Mouse (Mus musculus) lung, postnatal 0 days (tissue): ENCODE measurements around the gene Card10. TPM values are rescaled to one million over a fixed set of nuclear protein-coding genes. Genes with fewer than 3 reads are reported as not detected.

Experiments
- ATAC-seq: fragments of 200-750 bp; cut with Nextera tagmentation; 2 replicates; pipeline ENCODE4 v1.8.0; 2017; ENCODE audit warnings: moderate library complexity
- DNase-seq: peaks from one replicate; pipeline ENCODE4 v3.0.0-alpha.2; 2016; ENCODE audit warnings: low spot score
- H3K27ac ChIP-seq: fragments of 300-500 bp; sonication (generic); 2 replicates; pipeline ENCODE4 v1.5.1; 2014; ENCODE audit warnings: antibody characterized with exemption, mild to moderate bottlenecking, low read length, mixed read lengths
- H3K27me3 ChIP-seq: fragments of 300-500 bp; sonication (generic); replicated peaks from 2 replicates; pipeline ENCODE4 v1.6.1; 2014; ENCODE audit warnings: low read length, mixed read lengths; ENCODE audit not compliant: insufficient read depth
- H3K36me3 ChIP-seq: fragments of 300-500 bp; sonication (generic); 2 replicates; pipeline ENCODE4 v1.6.1; 2014; ENCODE audit warnings: low read length, mixed read lengths; ENCODE audit not compliant: insufficient read depth
- H3K4me1 ChIP-seq: fragments of 300-500 bp; sonication (generic); 2 replicates; pipeline ENCODE4 v1.6.1; 2014; ENCODE audit warnings: antibody characterized with exemption, low read depth, low read length, mixed read lengths; ENCODE audit not compliant: insufficient read depth
- H3K4me2 ChIP-seq: fragments of 300-500 bp; sonication (generic); replicated peaks from 2 replicates; pipeline ENCODE4 v1.6.1; 2014; ENCODE audit warnings: low read depth, mild to moderate bottlenecking, low read length, moderate library complexity, mixed read lengths
- H3K4me3 ChIP-seq: fragments of 300-500 bp; sonication (generic); 2 replicates; pipeline ENCODE4 v1.5.1; 2014; ENCODE audit warnings: low read depth, low read length
- H3K9ac ChIP-seq: fragments of 300-500 bp; sonication (generic); replicated peaks from 2 replicates; pipeline ENCODE4 v1.6.1; 2014; ENCODE audit warnings: low read depth, mild to moderate bottlenecking
- H3K9me3 ChIP-seq: fragments of 300-500 bp; sonication (generic); 2 replicates; pipeline ENCODE4 v1.6.1; 2016; ENCODE audit warnings: low read length, mixed read lengths
- CTCF ChIP-seq: IDR thresholded peaks from 2 replicates; pipeline ENCODE4 v1.5.1; 2016; ENCODE audit warnings: antibody characterized with exemption, mild to moderate bottlenecking
- EP300 ChIP-seq: IDR thresholded peaks from 2 replicates; pipeline ENCODE4 v1.6.1; 2016; ENCODE audit warnings: antibody characterized with exemption, mild to moderate bottlenecking, control low read depth
- WGBS: fragments of 180-500 bp; shearing (Covaris S2); extraction: QIAGEN DNeasy Blood & Tissue Kit; methylation state at CpG from one replicate; pipeline ENCODE4 v1.1.7; 2014; 5-methylcytosine and 5-hydroxymethylcytosine counted together
- polyA plus RNA-seq: library from polyadenylated mRNA; unstranded; fragments of >200 nt; fragmentation: Nextera tagmentation; extraction: Ambion mirVana; gene quantifications from 2 replicates; pipeline ENCODE4 v1.2.1, GENCODE M21; 2015

The Card10 gene
- polyA plus RNA-seq, 1 experiment from 2014 or later, result 7.5 TPM

DNA sequence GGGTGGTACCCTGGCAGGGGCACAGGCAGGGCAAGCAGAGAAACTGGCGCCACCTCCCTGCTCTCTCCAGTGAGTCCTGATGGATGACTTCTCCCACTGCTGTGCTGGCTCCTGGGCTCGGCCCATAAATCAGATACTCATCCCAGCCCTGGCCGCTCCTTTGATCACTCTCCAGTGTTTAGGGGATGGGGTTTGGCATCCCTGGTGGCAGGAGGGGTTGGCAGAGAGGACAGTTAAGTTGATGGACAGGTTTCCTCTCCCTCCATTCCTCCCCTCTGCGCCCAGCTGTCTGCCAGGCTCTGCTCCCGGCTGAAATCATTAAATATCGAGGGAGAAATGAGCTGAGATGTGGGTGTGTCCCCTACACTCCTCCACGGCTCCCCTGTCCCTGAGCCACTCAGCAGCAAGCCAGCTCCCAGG lies 66.2 kb downstream of the Card10 start:
- WGBS, result 31% methylated on average over 7 of the region's 7 CpGs
- no peak overlapping the region for H3K4me2 ChIP-seq

DNA sequence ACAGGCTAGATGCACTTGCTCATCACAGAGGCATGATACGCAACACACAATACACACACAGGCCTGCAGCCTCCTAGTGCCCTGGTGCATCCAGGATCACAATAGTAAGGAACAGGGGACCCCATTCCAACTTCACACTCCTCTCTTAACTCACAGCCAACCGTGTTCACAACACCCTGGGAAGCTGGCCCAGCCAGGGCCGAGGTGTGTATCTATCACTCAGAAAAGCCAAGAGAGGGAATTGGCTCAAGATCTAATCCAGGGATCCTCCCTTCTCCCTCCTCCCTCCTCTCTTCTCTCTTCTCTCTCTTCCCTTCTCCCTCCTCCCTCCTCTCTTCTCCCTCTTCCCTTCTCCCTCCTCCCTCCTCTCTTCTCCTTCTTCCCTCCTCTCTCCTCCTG lies 66.7 kb downstream of the Card10 start:
- DNase-seq, result no peak
- TF ChIP-seq EP300, result no peak
- no peak for TF ChIP-seq CTCF
- ATAC-seq, result no peak
- Histone ChIP-seq H3K27ac (no peak overlapping the region), H3K9ac (no peak overlapping the region), H3K36me3 (no peaks in the 10 kb centered on the region), H3K27me3 (no peaks in the 10 kb centered on the region), H3K4me1 (no peaks in the 10 kb centered on the region), H3K4me2 (no peak overlapping the region), H3K4me3 (no peak overlapping the region), H3K9me3 (no peaks in the 10 kb centered on the region)
- WGBS, result 45% methylated on average over 3 of the region's 3 CpGs

More for the DNA sequence above, 66.2 kb downstream of the Card10 start:
- H3K9me3 ChIP-seq, result no peaks in the 10 kb centered on the region
- no peak overlapping the region for H3K9ac ChIP-seq
- no peaks in the 10 kb centered on the region for H3K4me1 ChIP-seq
- no peaks in the 10 kb centered on the region for H3K36me3 ChIP-seq
- no peak overlapping the region for H3K27ac ChIP-seq
- no peaks in the 10 kb centered on the region for H3K27me3 ChIP-seq
- DNase-seq, result no peak
- no peak overlapping the region for H3K4me3 ChIP-seq
- no peak for TF ChIP-seq EP300
- no peak for TF ChIP-seq CTCF
- no peak for ATAC-seq

DNA sequence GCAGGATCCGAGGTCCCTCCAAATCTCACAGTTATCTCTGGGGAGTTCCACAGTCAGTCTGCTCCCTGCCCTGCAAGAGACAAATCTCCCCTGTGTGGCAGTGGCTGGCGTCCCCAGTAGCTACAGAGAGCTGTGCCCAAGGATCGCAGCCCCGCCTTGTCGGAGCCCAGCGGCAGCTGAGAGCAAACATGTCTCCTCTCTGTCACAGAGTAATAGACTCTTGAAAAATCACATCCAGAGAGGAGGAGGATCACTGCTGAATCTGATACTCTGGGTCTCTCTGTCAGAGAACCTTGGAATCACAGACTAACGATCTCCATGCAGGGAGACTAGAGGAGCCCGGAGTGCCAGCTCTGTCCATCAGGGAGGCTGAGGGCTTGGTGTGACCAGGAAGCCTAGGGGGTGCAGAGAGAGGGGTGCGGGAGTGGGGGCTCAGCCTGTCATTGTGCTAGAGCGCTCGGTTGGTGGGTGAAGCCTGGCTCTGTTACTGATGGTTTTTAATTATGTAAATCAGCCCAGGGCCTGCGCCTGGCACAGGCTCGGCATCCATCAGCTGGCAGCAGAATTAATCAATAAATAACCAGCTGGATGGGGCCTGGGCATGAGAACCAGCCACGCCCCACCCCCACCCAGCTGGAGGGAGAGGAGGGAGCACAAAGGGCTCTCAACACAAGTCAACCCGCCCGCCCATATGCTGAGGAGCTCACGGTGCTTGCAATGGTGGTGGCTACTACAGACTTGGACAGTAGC lies 67.2 kb downstream of the Card10 start:
- H3K9ac ChIP-seq, result no peak overlapping the region
- H3K9me3 ChIP-seq, result no peaks in the 10 kb centered on the region
- no peak for DNase-seq
- no peak for ATAC-seq
- H3K27me3 ChIP-seq, result no peaks in the 10 kb centered on the region
- H3K4me1 ChIP-seq, result no peaks in the 10 kb centered on the region
- H3K4me2 ChIP-seq, result no peak overlapping the region
- no peaks in the 10 kb centered on the region for H3K36me3 ChIP-seq
- TF ChIP-seq CTCF (no peak), EP300 (no peak)
- no peak overlapping the region for H3K4me3 ChIP-seq
- no peak overlapping the region for H3K27ac ChIP-seq
- WGBS, result 19% methylated on average over 17 of the region's 17 CpGs

DNA sequence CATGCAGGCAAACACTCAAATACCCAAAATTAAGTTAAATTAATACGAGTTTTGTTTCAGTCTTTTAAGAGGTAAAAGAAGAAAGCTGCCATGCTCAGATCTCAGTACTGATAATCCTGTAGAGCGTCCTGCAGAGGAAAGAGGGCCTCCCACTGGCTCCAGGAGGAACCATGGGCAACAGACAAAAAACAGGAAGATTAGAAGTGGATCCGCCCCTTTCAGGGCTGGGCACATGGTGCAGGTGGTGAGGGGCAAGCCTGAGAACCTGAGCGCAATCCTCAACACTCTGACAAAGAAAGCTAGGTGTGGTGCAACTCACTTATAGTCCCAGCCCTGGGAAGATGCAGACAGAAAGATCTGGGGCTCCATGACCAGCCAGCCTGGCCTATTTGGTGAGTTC lies 71.0 kb downstream of the Card10 start:
- Histone ChIP-seq H3K4me3 (no peak overlapping the region), H3K9ac (no peak overlapping the region), H3K4me1 (no peaks in the 10 kb centered on the region), H3K27ac (no peak overlapping the region), H3K9me3 (no peaks in the 10 kb centered on the region), H3K4me2 (no peak overlapping the region), H3K27me3 (no peaks in the 10 kb centered on the region), H3K36me3 (no peaks in the 10 kb centered on the region)
- no peak for ATAC-seq
- 47% methylated on average over 4 of the region's 4 CpGs for WGBS
- DNase-seq, result no peak
- TF ChIP-seq CTCF (no peak), EP300 (no peak)

DNA sequence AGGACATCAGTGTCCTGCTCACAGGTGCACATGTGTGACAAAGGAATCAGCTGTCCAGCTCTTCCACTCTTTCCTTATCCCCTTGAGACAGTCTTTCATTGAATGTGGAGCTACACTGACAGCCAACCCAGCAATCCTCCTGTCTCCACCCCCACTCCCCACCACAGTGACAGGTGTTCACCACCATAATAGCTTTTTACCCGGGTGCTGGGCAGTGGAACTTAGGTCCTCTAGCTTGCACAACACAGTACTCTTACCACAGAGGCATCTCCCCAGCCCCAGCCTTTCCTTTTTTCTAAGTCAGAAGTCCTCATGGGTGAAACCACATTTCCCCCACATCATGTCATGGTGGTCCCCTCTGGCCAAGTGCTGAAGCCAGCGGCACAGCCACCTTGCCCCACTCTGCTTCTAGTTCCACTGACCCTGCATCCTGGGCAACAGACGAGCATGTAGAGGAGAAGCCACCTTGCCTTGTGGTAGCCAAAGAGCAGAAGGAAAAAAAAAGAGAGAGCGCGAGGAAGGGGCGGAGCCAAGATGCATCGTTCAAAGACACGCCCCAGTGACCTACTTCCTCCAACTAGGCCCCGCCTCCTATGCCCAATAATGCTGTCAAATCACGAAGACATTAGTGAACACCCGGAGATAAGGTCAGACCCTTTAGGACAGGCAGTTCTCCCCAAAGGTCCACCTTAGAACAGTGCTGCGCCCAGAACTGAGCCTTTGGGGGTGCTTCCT lies 72.4 kb downstream of the Card10 start:
- no peaks in the 10 kb centered on the region for H3K9me3 ChIP-seq
- no peak overlapping the region for H3K4me3 ChIP-seq
- H3K27me3 ChIP-seq, result no peaks in the 10 kb centered on the region
- H3K4me2 ChIP-seq, result no peak overlapping the region
- no peak for TF ChIP-seq EP300
- TF ChIP-seq CTCF, result no peak
- no peak overlapping the region for H3K27ac ChIP-seq
- no peaks in the 10 kb centered on the region for H3K36me3 ChIP-seq
- no peak overlapping the region for H3K9ac ChIP-seq
- ATAC-seq (no peak), DNase-seq (no peak)
- WGBS, result 65% methylated on average over 12 of the region's 12 CpGs
- no peaks in the 10 kb centered on the region for H3K4me1 ChIP-seq

DNA sequence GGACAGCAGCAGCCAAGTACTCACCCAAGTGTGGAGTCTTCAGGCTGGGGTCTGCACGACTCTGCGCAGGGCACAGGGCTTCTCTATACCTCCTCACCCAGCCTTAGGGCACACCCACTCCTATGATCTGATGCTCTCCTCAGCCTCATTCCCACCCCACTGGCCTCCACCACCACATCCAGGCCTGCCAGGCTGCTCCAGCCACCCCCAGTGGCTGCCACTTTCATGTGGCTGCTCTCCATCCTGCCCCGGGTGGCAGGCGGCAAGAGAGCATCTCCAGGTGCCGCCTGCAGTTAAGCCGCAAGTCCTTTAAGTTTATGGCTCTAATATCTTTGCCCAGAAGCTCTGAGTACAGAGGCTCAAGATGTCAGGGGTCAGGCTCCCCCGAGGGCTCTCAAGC lies 76.1 kb downstream of the Card10 start:
- no peaks in the 10 kb centered on the region for H3K9me3 ChIP-seq
- H3K4me1 ChIP-seq, result no peaks in the 10 kb centered on the region
- H3K36me3 ChIP-seq, result no peaks in the 10 kb centered on the region
- H3K9ac ChIP-seq, result no peak overlapping the region
- 59% methylated on average over 7 of the region's 7 CpGs for WGBS
- no peaks in the 10 kb centered on the region for H3K27me3 ChIP-seq
- no peak overlapping the region for H3K4me3 ChIP-seq
- H3K4me2 ChIP-seq, result no peak overlapping the region
- DNase-seq (no peak), ATAC-seq (no peak)
- no peak for TF ChIP-seq EP300
- TF ChIP-seq CTCF, result no peak
- no peak overlapping the region for H3K27ac ChIP-seq

Other genes with a start within 250 kb of the Card10 start
- gene Rac2, start 230.3 kb downstream of the Card10 start, polyA plus RNA-seq, result 29.7 and 32.1 TPM in 2 replicates
- 14.5 and 16.1 TPM in 2 replicates for gene Cyth4, start 206.0 kb downstream of the Card10 start, polyA plus RNA-seq
- gene Elfn2, start 84.3 kb downstream of the Card10 start, polyA plus RNA-seq, result 0.02 and 0.05 TPM in 2 replicates
- gene Mfng, start 29.6 kb downstream of the Card10 start, polyA plus RNA-seq, result 47.8 and 52.9 TPM in 2 replicates
- gene Cdc42ep1, start 39.6 kb upstream of the Card10 start, polyA plus RNA-seq, result 107 and 109 TPM in 2 replicates
- gene Lgals2, start 52.5 kb upstream of the Card10 start, polyA plus RNA-seq, result 1.6 and 2.4 TPM in 2 replicates
- 49.7 and 51.5 TPM in 2 replicates for gene Gga1, start 74.1 kb upstream of the Card10 start, polyA plus RNA-seq
- gene Gm49510, start 96.6 kb upstream of the Card10 start, polyA plus RNA-seq, result 0.10 and 0.42 TPM in 2 replicates
- 12.7 and 12.8 TPM in 2 replicates for gene Sh3bp1, start 96.7 kb upstream of the Card10 start, polyA plus RNA-seq
- 1.8 and 1.9 TPM in 2 replicates for gene Pdxp, start 110.9 kb upstream of the Card10 start, polyA plus RNA-seq
- 655 and 726 TPM in 2 replicates for gene Lgals1, start 123.7 kb upstream of the Card10 start, polyA plus RNA-seq
- 26.8 and 28.9 TPM in 2 replicates for gene Nol12, start 131.9 kb upstream of the Card10 start, polyA plus RNA-seq
- gene Triobp, start 144.7 kb upstream of the Card10 start, polyA plus RNA-seq, result 22.5 and 23.9 TPM in 2 replicates
- 263 and 311 TPM in 2 replicates for gene H1f0, start 225.4 kb upstream of the Card10 start, polyA plus RNA-seq
- 0.12 and 0.14 TPM in 2 replicates for gene Galr3, start 238.8 kb upstream of the Card10 start, polyA plus RNA-seq